Mouse (Mus musculus) C2C12 (cell line): Measurements from ENCODE around the gene Mex3d.

Experiments
- CEBPB ChIP-seq: IDR thresholded peaks from one replicate; pipeline ENCODE4 v1.6.1; 2011; ENCODE audit warnings: low read depth, mild to moderate bottlenecking, control low read depth, moderate library complexity
- CTCF ChIP-seq: IDR thresholded peaks from one replicate; pipeline ENCODE4 v1.5.1; 2011; ENCODE audit not compliant: control insufficient read depth, insufficient read depth, insufficient read length
- FOSL1 ChIP-seq: IDR thresholded peaks from one replicate; pipeline ENCODE4 v1.8.0; 2011; ENCODE audit warnings: mild to moderate bottlenecking, low read length; ENCODE audit not compliant: poor library complexity, insufficient read depth, severe bottlenecking
- MAX ChIP-seq: IDR thresholded peaks from one replicate; pipeline ENCODE4 v1.6.1; 2011; ENCODE audit warnings: mild to moderate bottlenecking, control low read depth
- MYOD1 ChIP-seq: IDR thresholded peaks from one replicate; pipeline ENCODE4 v1.6.1; 2011; ENCODE audit warnings: low read depth; ENCODE audit not compliant: control insufficient read depth, insufficient read length
- MYOG ChIP-seq: IDR thresholded peaks from one replicate; pipeline ENCODE4 v1.6.1; 2011; ENCODE audit not compliant: control insufficient read depth, insufficient read length; ENCODE audit errors: extremely low read depth
- USF1 ChIP-seq: IDR thresholded peaks from one replicate; pipeline ENCODE4 v1.6.1; 2011; ENCODE audit warnings: low read depth, mild to moderate bottlenecking, control low read depth, moderate library complexity

- TF ChIP-seq CTCF: no peak
- no peak for TF ChIP-seq USF1
- no peak for TF ChIP-seq MAX
- no peak for TF ChIP-seq CEBPB
- TF ChIP-seq MYOD1: no peak
- TF ChIP-seq MYOG: no peak
- no peak for TF ChIP-seq FOSL1
Measured at GRCm38 (mm10) chr10:80432936-80433512, 45.6 kb upstream of the Mex3d start.
